Mouse (Mus musculus) cortical plate, adult 2 months (tissue): ENCODE results near the gene Slc5a9. TPM values are rescaled to one million over a fixed set of nuclear protein-coding genes. Genes with fewer than 3 reads are reported as not detected.
"Not testable (repeated sequence)": the region's sequence is repeated elsewhere in the genome, so short reads cannot be mapped to it uniquely, and the experiment has no call there.

ENCODE experiments used
- H3K27ac ChIP-seq: fragments of 200-500 bp; 2 replicates; pipeline ENCODE4 v1.5.1; 2012; ENCODE audit warnings: low read length, control low read depth, inconsistent platforms; ENCODE audit not compliant: insufficient read depth
- H3K4me1 ChIP-seq: fragments of 200-500 bp; 2 replicates; pipeline ENCODE4 v1.6.1; 2011; ENCODE audit warnings: low read length; ENCODE audit not compliant: control insufficient read depth, insufficient read depth
- H3K4me3 ChIP-seq: fragments of 200-500 bp; 2 replicates; pipeline ENCODE4 v1.5.1; 2011; ENCODE audit warnings: mild to moderate bottlenecking, low read length, control low read depth; ENCODE audit not compliant: insufficient read depth
- CTCF ChIP-seq: fragments of 200-500 bp; IDR thresholded peaks from 2 replicates; pipeline ENCODE4 v1.5.1; 2011; ENCODE audit warnings: mild to moderate bottlenecking, control low read depth, low read length; ENCODE audit not compliant: insufficient read depth; ENCODE audit errors: extremely low read depth
- POLR2A ChIP-seq: fragments of 200-500 bp; IDR thresholded peaks from 2 replicates; pipeline ENCODE4 v1.6.1; 2011; ENCODE audit warnings: mild to moderate bottlenecking, low read length, control low read depth; ENCODE audit not compliant: insufficient read depth; ENCODE audit errors: extremely low read depth
- polyA plus RNA-seq: library from polyadenylated mRNA; depleted of rRNA; stranded (reverse); fragments of >200 nt; gene quantifications from 2 replicates; pipeline ENCODE4 v1.2.3, GENCODE M21; 2012; rRNA removed

The Slc5a9 gene
- polyA plus RNA-seq: not detected in 2 replicates

DNA sequence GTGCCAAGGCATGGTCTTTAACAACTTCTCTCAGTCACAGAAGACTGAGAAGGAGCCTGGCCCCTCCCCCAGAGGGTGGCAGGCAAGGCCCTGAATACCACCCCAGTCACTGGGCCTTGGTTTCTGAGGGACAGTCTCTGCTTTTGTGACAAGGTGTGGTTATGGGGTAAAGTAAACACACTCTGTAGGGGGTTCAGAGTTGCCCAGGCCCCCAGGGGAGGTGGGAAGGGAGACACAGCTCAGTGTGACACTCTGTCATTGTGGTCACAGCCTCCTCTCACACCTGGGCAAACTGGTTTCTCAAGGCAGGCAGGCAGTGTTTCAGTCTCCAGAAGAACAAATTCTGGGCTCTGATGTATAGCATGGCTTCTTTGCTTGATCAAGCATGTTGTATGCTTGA lies at the start of gene Slc5a9:
TSS of gene Slc5a9 (minus strand) at position 144 of the 400 bp plus-strand sequence.
- TF ChIP-seq CTCF: no peak
- TF ChIP-seq POLR2A: no peak
- Histone ChIP-seq H3K4me3 (no peak within 1 kb of the TSS), H3K4me1 (no peaks in the 10 kb centered on the region), H3K27ac (no peak within 1 kb of the TSS)

DNA sequence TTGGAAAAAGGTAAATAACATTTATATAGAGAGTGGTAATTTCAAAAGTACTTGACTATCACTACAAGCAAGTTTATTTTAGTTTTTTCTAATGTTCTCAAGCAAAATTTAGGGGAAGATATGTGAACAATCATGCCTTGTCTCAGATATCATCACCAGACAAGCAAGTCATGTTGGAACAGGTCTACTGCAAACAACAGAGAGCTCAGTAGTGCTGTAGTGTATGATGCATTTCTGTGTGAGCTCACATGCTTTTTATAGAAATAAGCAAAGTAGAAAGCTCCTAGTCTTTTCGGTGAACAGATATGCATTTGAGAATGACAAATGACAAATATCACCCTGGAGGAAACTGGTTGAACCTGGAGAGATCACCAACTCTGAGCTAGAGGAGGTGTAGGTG lies 16.4 kb upstream of the Slc5a9 start, which contains the start of gene Skint8:
TSS of gene Skint8 (plus strand) at position 301 of the 400 bp plus-strand sequence.
- no peaks in the 10 kb centered on the region for H3K4me1 ChIP-seq
- no peak within 1 kb of the TSS for H3K4me3 ChIP-seq
- H3K27ac ChIP-seq: no peak within 1 kb of the TSS
- TF ChIP-seq CTCF (no peak), POLR2A (no peak)

DNA sequence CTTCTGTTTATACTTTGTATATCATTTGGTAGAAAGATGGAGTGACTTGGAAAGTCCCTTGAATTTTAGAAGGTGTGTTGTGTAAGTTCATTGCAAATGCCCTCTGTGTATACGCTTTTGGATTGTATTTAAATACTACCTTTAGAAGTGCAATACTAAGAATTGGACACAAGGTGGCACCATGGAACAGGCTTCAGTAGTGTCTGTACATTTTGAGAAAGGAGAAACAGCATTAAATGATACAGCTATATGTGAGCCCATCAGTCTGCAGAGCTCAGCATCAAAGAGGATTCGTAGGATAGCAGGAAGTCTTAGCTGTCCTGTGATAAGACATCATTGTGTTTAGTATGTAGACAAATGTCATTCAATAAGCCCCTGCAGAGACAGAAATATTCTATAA lies 5.2 kb upstream of the Slc5a9 start:
- Histone ChIP-seq H3K4me1 (no peaks in the 10 kb centered on the region), H3K4me3 (no peak overlapping the region)
- no peak for TF ChIP-seq CTCF
- no peak for TF ChIP-seq POLR2A

DNA sequence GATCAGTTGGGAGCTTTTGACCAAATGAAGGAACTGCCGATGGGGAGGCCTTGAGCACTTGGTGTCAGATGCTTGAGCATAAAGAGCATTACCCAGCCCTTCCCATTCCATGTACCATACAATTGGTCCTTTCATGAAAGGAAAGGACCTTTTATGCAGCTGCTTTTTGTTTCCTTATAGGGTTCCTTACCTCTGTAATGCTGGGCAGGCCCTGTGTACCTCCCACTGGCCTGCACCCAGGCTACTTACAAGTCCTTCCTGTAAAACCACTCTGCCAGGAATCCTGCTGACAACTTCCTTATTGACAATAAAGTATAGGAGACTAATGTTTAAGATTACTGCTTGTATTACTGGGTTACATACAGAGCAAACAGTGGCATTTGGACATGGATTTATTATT lies 1.2 kb downstream of the Slc5a9 start:
- Histone ChIP-seq H3K4me3 (no peak overlapping the region), H3K4me1 (no peaks in the 10 kb centered on the region), H3K27ac (no peak overlapping the region)
- no peak for TF ChIP-seq POLR2A

More for the DNA sequence above, 5.2 kb upstream of the Slc5a9 start:
- H3K27ac ChIP-seq: no peak overlapping the region

DNA sequence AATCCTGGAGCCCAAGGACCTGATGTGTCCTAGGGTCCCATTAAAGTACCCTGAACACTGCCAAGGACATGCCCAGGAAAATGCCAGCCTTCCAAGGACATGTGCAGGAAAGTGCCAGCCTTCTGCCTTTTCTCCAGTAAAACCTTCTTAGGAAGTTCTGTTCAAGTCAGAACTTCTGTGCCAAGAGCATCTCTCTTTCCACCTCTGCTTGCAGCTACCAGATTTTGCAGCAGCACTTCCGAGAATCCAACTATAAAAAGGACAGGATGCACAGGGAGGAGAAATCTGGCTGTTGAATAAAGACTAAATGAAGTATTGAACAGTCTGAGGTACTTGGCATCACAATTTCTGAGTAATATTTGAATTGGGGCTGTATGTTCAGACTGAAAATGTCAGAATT lies 2.2 kb downstream of the Slc5a9 start:
- not testable (repeated sequence) for H3K4me3 ChIP-seq, H3K27ac ChIP-seq, H3K4me1 ChIP-seq

DNA sequence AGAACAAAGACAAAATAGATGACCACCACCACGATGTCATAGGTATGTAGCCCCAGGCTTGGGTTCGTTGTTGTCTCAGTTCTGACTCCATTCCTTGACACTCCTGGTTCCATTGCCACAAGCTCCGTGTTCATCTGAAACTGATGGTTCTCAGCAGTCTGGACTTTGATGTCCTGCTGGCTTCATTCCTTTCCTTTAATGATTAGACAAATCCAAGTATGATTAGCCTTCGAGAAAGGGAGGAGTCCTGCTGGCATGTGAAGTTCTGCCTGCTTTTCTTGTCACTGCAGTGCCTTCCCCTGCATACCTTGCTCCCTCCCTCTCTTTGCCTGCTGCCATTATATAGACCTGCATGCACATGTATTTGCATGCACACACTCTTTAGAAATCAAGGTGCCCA lies 4.2 kb downstream of the Slc5a9 start:
- Histone ChIP-seq H3K4me1 (no peaks in the 10 kb centered on the region), H3K27ac (no peak overlapping the region), H3K4me3 (no peak overlapping the region)
- TF ChIP-seq CTCF (no peak), POLR2A (no peak)

DNA sequence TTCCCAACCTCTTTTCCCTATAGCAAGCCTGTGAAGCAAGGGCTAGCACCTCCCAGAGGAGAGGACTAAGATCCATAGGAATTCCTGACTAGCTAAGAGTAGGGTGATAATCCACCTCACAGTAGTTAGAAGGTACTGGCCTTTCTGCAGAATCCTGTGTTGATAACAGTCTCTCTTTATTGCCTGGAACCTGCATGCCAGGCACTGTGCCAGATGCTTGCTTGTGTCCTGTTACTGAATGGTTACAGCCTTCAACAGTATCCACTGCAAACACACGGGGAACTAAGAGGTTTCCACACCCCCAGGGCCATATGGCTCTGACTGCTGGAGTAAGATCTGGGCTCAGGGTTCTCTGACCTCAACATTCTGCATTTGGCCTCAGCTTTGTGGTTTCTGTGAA lies 5.0 kb downstream of the Slc5a9 start:
- TF ChIP-seq POLR2A (no peak), CTCF (no peak)
- H3K27ac ChIP-seq: no peak overlapping the region
- H3K4me3 ChIP-seq: no peak overlapping the region
- no peaks in the 10 kb centered on the region for H3K4me1 ChIP-seq

DNA sequence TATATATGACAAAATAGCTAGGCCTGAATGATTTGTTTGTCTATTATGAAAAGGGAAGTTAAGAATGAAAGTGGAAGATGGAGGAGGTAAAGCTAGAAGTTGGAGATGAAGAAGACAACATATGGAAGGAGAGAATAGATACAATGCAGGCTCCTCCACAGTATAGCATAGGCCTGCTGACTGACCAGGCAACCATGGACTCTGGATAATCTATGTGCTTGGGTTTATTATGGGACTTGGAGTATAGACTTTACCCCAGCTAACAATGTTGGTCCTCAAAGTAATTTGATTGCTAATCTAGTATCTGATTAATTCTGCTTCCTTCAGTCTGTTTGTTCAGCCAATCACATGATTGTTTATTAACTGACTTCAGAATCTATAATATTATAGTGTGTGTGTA lies 10.6 kb downstream of the Slc5a9 start:
- TF ChIP-seq CTCF (no peak), POLR2A (no peak)
- no peak overlapping the region for H3K27ac ChIP-seq
- no peak overlapping the region for H3K4me3 ChIP-seq
- H3K4me1 ChIP-seq: no peaks in the 10 kb centered on the region

DNA sequence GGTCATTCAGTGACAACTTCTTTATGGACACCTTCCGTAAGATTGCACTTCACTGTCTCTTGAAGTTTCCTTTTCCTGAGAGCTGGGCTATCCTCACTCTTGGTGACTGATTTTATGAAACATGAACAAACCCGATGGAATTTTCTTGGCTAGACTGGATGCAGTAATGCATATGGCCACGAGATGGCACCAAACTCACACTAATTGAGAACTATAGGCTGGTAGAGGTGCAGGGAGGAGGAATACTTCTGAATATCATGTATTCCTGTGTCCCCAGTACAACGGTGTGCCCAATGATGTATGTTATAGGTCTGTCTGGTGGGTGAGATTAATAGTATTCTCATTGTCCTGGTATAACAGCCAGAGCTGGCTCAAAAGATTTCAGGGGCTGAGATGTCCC lies 16.1 kb downstream of the Slc5a9 start:
- no peak overlapping the region for H3K4me3 ChIP-seq
- TF ChIP-seq POLR2A (no peak), CTCF (peak; percentile 62; the same call in 1 of the 2 replicates)
- no peaks in the 10 kb centered on the region for H3K4me1 ChIP-seq
- H3K27ac ChIP-seq: no peak overlapping the region

DNA sequence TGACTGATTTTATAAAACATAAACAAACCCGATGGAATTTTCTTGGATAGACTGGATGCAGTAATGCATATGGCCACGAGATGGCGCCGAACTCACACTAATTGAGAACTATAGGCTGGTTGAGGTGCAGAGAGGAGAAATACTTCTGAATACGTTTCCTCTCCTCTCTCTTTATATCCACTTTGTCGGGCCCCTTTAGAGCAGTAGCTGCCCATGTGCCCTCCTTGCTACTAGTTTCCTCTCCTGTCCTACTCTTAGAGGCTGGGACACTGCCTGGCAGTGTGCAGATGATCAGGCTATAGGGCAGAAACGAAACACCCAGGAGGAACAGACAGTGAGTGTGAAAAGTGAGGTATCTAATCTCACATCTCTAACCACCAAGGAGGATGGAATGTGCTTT lies 16.7 kb downstream of the Slc5a9 start:
- no peak overlapping the region for H3K27ac ChIP-seq
- TF ChIP-seq POLR2A: no peak
- peak; percentile 56 for TF ChIP-seq CTCF
- no peaks in the 10 kb centered on the region for H3K4me1 ChIP-seq
- no peak overlapping the region for H3K4me3 ChIP-seq

DNA sequence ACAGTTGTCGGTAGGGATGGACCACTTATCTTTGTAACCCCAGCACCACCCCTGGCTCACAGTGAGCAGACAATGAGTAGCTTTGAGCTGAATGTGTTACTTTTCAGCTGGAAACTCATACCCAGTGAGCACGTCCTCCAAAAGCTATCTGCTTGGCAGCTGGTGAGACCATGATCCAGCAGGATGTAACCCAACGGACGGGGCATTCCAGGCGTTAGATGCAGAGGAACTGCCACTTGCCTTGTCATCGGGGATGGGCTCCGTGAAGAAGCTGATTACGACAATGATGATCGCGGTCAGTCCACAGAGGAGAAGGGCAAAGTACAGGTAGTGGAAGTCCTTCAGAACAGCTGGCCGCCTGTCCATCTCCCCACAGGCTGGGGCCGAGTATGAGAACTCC lies 19.2 kb downstream of the Slc5a9 start:
- Histone ChIP-seq H3K27ac (no peak overlapping the region), H3K4me3 (no peak overlapping the region), H3K4me1 (no peaks in the 10 kb centered on the region)
- TF ChIP-seq POLR2A (no peak), CTCF (no peak)
